Mouse (Mus musculus) erythroblast, embryonic 14.5 days (primary cell): ENCODE measurements around the gene Ppp1r26.

ENCODE experiments used
- GATA1 ChIP-seq: IDR thresholded peaks from 2 replicates; pipeline ENCODE4 v1.6.1; 2012; ENCODE audit warnings: low read length, inconsistent platforms, mixed read lengths
- TAL1 ChIP-seq: IDR thresholded peaks from 3 replicates; pipeline ENCODE4 v1.6.1; 2012; ENCODE audit warnings: low read length, inconsistent platforms, mixed read lengths

GRCm38 (mm10) chr2:28407796-28408195, 38.8 kb upstream of the Ppp1r26 start:
- TF ChIP-seq GATA1, result no peak
- no peak for TF ChIP-seq TAL1
